Mouse (Mus musculus) hindbrain, postnatal 0 days (tissue): Measurements from ENCODE around the gene Galnt9. TPM values are rescaled to one million over a fixed set of nuclear protein-coding genes. Genes with fewer than 3 reads are reported as not detected.

Source experiments
- ATAC-seq: fragments of 200-750 bp; cut with Nextera tagmentation; 2 replicates; pipeline ENCODE4 v1.8.0; 2017; ENCODE audit warnings: mild to moderate bottlenecking, moderate TSS enrichment, moderate library complexity
- DNase-seq: peaks from one replicate; pipeline ENCODE4 v3.0.0-alpha.2; 2015; ENCODE audit warnings: low spot score
- H3K27ac ChIP-seq: fragments of 300-500 bp; sonication (generic); 2 replicates; pipeline ENCODE4 v1.5.1; 2014; ENCODE audit warnings: mild to moderate bottlenecking
- H3K27me3 ChIP-seq: fragments of 300-500 bp; sonication (generic); 2 replicates; pipeline ENCODE4 v1.6.1; 2014; ENCODE audit warnings: low read length, mixed read lengths; ENCODE audit not compliant: insufficient read depth
- H3K36me3 ChIP-seq: fragments of 300-500 bp; sonication (generic); 2 replicates; pipeline ENCODE4 v1.6.1; 2014; ENCODE audit warnings: low read length, mixed read lengths; ENCODE audit not compliant: insufficient read depth
- H3K4me1 ChIP-seq: fragments of 300-500 bp; sonication (generic); 2 replicates; pipeline ENCODE4 v1.6.1; 2014; ENCODE audit warnings: antibody characterized with exemption, low read length, mixed read lengths; ENCODE audit not compliant: insufficient read depth
- H3K4me2 ChIP-seq: fragments of 300-500 bp; sonication (generic); 2 replicates; pipeline ENCODE4 v1.6.1; 2014; ENCODE audit warnings: low read depth, mild to moderate bottlenecking, low read length, moderate library complexity, mixed read lengths
- H3K4me3 ChIP-seq: fragments of 300-500 bp; sonication (generic); 2 replicates; pipeline ENCODE4 v1.5.1; 2014; ENCODE audit warnings: low read length
- H3K9ac ChIP-seq: fragments of 300-500 bp; sonication (generic); replicated peaks from 2 replicates; pipeline ENCODE4 v1.6.1; 2014; ENCODE audit warnings: mild to moderate bottlenecking, low read length, moderate library complexity, mixed read lengths
- H3K9me3 ChIP-seq: fragments of 300-500 bp; sonication (generic); 2 replicates; pipeline ENCODE4 v1.6.1; 2016; ENCODE audit warnings: low read length, mixed read lengths
- CTCF ChIP-seq: IDR thresholded peaks from 2 replicates; pipeline ENCODE4 v1.5.1; 2016; ENCODE audit warnings: antibody characterized with exemption, control low read depth, low read depth
- WGBS: fragments of 180-500 bp; shearing (Covaris S2); extraction: QIAGEN DNeasy Blood & Tissue Kit; methylation state at CpG from one replicate; pipeline ENCODE4 v1.1.7; 2014; 5-methylcytosine and 5-hydroxymethylcytosine counted together
- polyA plus RNA-seq: library from polyadenylated mRNA; unstranded; fragments of >200 nt; fragmentation: Nextera tagmentation; extraction: Ambion mirVana; gene quantifications from 2 replicates; pipeline ENCODE4 v1.2.1, GENCODE M21; 2015
- total RNA-seq: library from RNA; depleted of rRNA; stranded (reverse); fragments of >200 nt; gene quantifications from 2 replicates; pipeline ENCODE4 v1.2.3, GENCODE M21; 2014

The Galnt9 gene
- total and polyA plus RNA-seq, 2 experiments from 2014 or later: 19.8 to 26.7 TPM

DNA sequence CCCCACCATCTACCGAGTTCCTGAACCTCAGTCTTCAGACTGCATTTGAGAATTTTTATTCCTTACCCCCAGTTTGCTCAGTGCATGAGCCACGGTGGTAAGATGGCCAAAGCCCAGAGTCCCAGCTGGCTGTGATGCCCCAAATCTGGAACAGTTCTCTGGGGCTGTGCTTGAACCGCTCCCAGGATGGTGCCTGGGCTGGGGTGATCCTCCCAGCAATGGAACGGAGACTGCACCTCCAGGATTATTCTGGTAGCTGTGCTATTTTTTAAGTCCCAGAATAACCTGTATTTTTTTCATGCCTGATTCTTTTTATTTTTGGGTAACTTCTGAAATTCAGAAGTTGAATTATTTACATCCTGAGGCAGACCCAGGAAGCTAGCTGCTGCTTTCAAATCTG is 35.1 kb downstream of the Galnt9 start:
- no peaks in the 10 kb centered on the region for H3K27me3 ChIP-seq
- no peak overlapping the region for H3K4me2 ChIP-seq
- H3K9me3 ChIP-seq: no peaks in the 10 kb centered on the region
- ATAC-seq (no peak), DNase-seq (no peak)
- 83% methylated on average over 4 of the region's 4 CpGs for WGBS
- TF ChIP-seq CTCF: no peak
- H3K4me1 ChIP-seq: 0 out of 2 replicates have a peak, but pooled peaks cover 10% of the 10 kb centered on the region
- H3K27ac ChIP-seq: no peak overlapping the region
- H3K36me3 ChIP-seq: no peaks in the 10 kb centered on the region
- no peak overlapping the region for H3K9ac ChIP-seq
- H3K4me3 ChIP-seq: no peak overlapping the region

DNA sequence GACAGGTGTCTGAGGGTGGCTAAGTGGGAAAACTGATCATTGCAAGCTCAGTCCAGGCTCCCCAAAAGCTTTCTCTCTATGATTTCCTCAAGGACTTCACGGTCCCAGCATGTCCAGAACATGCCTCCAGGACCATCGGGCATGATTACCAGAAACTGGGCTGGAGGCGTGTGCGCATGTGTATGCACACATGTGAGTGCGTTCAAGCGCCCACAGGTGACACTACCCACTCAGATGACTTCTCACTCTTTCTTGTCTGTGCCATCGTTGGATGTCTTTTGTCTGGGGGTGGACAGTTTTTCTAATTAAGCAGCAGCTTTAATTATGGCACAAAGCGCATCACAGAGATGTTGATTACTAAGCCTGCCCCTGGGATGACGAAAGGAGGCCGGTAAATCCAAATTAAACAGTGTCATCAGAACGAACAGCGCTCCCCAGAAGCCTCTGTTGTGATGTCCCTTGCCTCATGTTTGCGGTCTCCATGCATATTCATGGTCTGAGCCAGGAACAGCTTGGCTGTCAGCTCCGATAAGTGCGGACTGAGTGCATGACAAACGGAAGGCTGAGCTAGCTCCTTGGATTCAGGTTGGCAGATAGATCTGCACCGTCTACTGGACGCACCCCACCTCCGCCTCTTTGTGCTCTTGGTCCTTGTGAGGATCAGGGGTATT is 36.5 kb downstream of the Galnt9 start:
- Histone ChIP-seq H3K4me3 (no peak overlapping the region), H3K9me3 (no peaks in the 10 kb centered on the region), H3K4me2 (no peak overlapping the region), H3K36me3 (no peaks in the 10 kb centered on the region), H3K27me3 (no peaks in the 10 kb centered on the region), H3K4me1 (0 out of 2 replicates have a peak, but pooled peaks cover 10% of the 10 kb centered on the region), H3K9ac (no peak overlapping the region), H3K27ac (peak overlapping the region; percentile 26; the same call in 1 of the 2 replicates)
- peak; percentile 66 for ATAC-seq
- no peak for TF ChIP-seq CTCF
- DNase-seq: peak; percentile 58
- WGBS: 45% methylated on average over 19 of the region's 19 CpGs

DNA sequence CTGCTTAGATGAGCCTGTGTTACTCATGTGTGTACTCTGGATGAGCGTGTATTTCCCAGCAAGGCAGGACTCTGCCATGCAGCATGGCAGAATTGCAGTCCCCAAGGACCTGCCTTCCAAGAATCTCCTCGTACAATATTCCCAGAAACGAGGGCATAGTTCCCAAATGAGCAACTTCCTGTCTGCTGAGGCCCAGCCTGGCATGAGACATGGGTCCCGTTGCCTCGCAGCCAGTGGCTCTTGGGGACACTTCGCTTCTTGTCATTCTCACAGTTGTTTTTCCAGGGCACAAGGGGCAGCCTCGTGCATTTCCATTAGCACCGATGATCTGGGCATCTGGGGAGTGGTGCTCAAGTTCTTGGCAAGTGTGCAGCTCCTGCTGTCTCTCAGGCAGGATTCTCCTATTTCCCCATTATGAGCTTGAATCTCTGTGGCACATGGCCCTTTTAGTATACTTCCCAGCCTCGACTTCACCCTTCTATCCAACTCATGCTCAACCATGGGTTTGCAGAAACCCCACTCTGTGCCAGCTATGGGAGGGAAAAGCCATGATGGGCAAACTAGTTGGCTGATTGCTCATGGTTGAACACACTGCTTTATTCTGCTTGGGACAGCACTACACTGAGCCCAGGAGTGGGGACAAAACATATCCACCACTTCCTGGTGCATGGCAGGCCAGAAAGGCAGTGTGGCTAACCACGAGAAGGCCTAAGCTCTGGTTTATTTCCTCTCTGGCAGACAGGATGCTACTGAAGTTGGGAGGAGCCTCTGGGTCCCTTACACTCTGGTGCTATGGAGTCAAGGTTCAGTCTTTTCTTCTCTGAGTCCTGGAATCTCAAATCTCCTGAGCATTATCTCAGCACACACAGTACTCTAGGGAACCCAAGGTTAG is 38.7 kb downstream of the Galnt9 start:
- Histone ChIP-seq H3K27me3 (no peaks in the 10 kb centered on the region), H3K9ac (no peak overlapping the region), H3K27ac (no peak overlapping the region), H3K4me3 (no peak overlapping the region), H3K36me3 (no peaks in the 10 kb centered on the region), H3K4me2 (no peak overlapping the region), H3K4me1 (0 out of 2 replicates have a peak, but pooled peaks cover 10% of the 10 kb centered on the region), H3K9me3 (no peaks in the 10 kb centered on the region)
- WGBS: 37% methylated on average over 10 of the region's 10 CpGs
- peak; percentile 55 for DNase-seq
- peak; percentile 30 for ATAC-seq
- no peak for TF ChIP-seq CTCF

DNA sequence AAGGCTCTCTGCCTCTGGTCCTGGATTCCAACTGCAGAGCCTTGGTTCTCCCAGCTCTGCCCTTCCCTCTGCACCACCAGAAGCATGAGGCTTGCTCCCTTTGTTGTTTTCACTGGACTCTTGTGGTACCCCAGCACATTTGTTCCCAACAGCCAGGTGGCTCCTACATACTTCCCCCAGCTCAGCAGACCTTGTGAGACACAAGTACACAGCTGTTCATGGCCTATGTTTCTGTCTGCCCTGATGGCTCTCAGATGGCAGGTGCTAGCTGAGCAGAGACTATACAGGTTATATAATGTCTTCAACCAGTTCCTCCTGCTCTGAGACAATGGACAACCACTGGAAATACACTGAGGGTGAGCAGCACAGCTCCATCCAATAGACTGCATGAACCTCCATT is 43.3 kb downstream of the Galnt9 start:
- TF ChIP-seq CTCF: no peak
- Histone ChIP-seq H3K9me3 (no peaks in the 10 kb centered on the region), H3K4me2 (no peak overlapping the region), H3K36me3 (no peaks in the 10 kb centered on the region), H3K27me3 (no peaks in the 10 kb centered on the region), H3K4me3 (no peak overlapping the region), H3K27ac (no peak overlapping the region), H3K9ac (no peak overlapping the region), H3K4me1 (0 out of 2 replicates have a peak, but pooled peaks cover 7% of the 10 kb centered on the region)
- DNase-seq (no peak), ATAC-seq (no peak)

DNA sequence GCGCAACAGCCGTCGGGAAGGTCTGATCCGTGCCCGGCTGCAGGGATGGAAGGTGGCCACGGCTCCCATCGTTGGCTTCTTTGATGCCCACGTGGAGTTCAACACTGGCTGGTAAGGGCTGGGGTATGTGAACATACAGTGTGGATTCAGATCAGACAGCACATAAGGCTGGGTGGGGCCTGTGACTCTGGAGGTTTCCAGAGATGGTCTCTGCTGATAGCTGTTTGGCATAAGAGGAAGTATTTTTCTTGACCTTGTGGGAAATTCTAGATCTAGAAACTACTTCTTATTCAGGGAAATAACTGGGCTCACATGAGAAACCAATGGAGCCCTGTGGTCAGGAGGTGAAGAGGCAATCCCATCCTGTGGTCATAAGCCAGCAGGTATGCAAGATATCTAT is 45.7 kb downstream of the Galnt9 start:
- TF ChIP-seq CTCF: no peak
- Histone ChIP-seq H3K4me3 (no peak overlapping the region), H3K4me2 (no peak overlapping the region), H3K4me1 (no peaks in the 10 kb centered on the region), H3K27me3 (no peaks in the 10 kb centered on the region), H3K9me3 (no peaks in the 10 kb centered on the region), H3K36me3 (no peaks in the 10 kb centered on the region), H3K9ac (no peak overlapping the region), H3K27ac (no peak overlapping the region)
- ATAC-seq (no peak), DNase-seq (no peak)
- WGBS: 93% methylated on average over 8 of the region's 8 CpGs

DNA sequence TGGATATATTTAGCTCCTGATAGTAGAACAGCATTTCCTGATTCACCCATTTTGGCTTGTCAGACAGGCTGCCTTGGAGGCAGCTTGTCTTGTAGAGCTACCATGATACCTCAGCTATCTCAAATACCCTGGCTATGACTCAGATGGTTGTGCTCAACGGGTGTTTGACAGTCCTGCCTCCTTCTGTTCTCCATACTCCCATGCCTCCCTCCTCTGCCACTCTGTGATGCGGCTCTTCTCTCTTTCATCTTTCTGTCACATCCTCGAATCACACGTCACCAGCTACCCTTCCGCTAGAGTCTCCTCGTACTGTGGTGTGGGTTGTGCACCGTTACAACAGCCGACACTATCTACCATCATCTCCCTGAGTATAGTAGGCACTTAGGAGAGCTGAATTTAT is 50.3 kb downstream of the Galnt9 start:
- Histone ChIP-seq H3K9me3 (no peaks in the 10 kb centered on the region), H3K36me3 (no peaks in the 10 kb centered on the region), H3K9ac (no peak overlapping the region), H3K27me3 (no peaks in the 10 kb centered on the region), H3K27ac (no peak overlapping the region), H3K4me1 (peaks cover 15% of the 10 kb centered on the region; the same call in 1 of the 2 replicates), H3K4me3 (no peak overlapping the region), H3K4me2 (no peak overlapping the region)
- no peak for TF ChIP-seq CTCF
- DNase-seq (no peak), ATAC-seq (no peak)
- WGBS: 91% methylated on average over 8 of the region's 8 CpGs
